Mouse (Mus musculus) midbrain, embryonic 13.5 days (tissue): ENCODE measurements around the gene Them4. TPM values are rescaled to one million over a fixed set of nuclear protein-coding genes. Genes with fewer than 3 reads are reported as not detected.
A peak's percentile ranks its signal among the peaks of the same experiment; 100 is the strongest.
"Not testable (repeated sequence)": the region's sequence is repeated elsewhere in the genome, so short reads cannot be mapped to it uniquely, and the experiment has no call there.

ENCODE experiments used
- ATAC-seq: fragments of 200-750 bp; cut with Nextera tagmentation; 2 replicates; pipeline ENCODE4 v1.8.0; 2017; ENCODE audit warnings: mild to moderate bottlenecking, moderate TSS enrichment, moderate library complexity
- H3K27ac ChIP-seq: fragments of 300-500 bp; sonication (generic); 2 replicates; pipeline ENCODE4 v1.5.1; 2015; ENCODE audit warnings: inconsistent platforms, mild to moderate bottlenecking, moderate library complexity
- H3K27me3 ChIP-seq: fragments of 300-500 bp; sonication (generic); 2 replicates; pipeline ENCODE4 v1.6.1; 2015; ENCODE audit warnings: mild to moderate bottlenecking, inconsistent platforms
- H3K36me3 ChIP-seq: fragments of 300-500 bp; sonication (generic); 2 replicates; pipeline ENCODE4 v1.6.1; 2015; ENCODE audit warnings: mild to moderate bottlenecking, inconsistent platforms
- H3K4me1 ChIP-seq: fragments of 300-500 bp; sonication (generic); replicated peaks from 2 replicates; pipeline ENCODE4 v1.6.1; 2015; ENCODE audit warnings: inconsistent platforms
- H3K4me2 ChIP-seq: fragments of 300-500 bp; sonication (generic); replicated peaks from 2 replicates; pipeline ENCODE4 v1.6.1; 2015; ENCODE audit warnings: moderate library complexity, mild to moderate bottlenecking, inconsistent platforms
- H3K4me3 ChIP-seq: fragments of 300-500 bp; sonication (generic); replicated peaks from 2 replicates; pipeline ENCODE4 v1.5.1; 2015; ENCODE audit warnings: mild to moderate bottlenecking, inconsistent platforms
- H3K9ac ChIP-seq: fragments of 300-500 bp; sonication (generic); replicated peaks from 2 replicates; pipeline ENCODE4 v1.6.1; 2015; ENCODE audit warnings: mild to moderate bottlenecking, inconsistent platforms
- H3K9me3 ChIP-seq: fragments of 300-500 bp; sonication (generic); 2 replicates; pipeline ENCODE4 v1.6.1; 2016; ENCODE audit warnings: mild to moderate bottlenecking, inconsistent platforms
- WGBS: fragments of 180-500 bp; shearing (Covaris S2); methylation state at CpG from one replicate; pipeline ENCODE4 v1.1.7; 2015; 5-methylcytosine and 5-hydroxymethylcytosine counted together
- polyA plus RNA-seq: library from polyadenylated mRNA; unstranded; fragments of >200 nt; fragmentation: Nextera tagmentation; extraction: Ambion mirVana; gene quantifications from 2 replicates; pipeline ENCODE4 v1.2.1, GENCODE M21; 2015

The Them4 gene
- polyA plus RNA-seq = 30.4 and 33.6 TPM in 2 replicates

DNA sequence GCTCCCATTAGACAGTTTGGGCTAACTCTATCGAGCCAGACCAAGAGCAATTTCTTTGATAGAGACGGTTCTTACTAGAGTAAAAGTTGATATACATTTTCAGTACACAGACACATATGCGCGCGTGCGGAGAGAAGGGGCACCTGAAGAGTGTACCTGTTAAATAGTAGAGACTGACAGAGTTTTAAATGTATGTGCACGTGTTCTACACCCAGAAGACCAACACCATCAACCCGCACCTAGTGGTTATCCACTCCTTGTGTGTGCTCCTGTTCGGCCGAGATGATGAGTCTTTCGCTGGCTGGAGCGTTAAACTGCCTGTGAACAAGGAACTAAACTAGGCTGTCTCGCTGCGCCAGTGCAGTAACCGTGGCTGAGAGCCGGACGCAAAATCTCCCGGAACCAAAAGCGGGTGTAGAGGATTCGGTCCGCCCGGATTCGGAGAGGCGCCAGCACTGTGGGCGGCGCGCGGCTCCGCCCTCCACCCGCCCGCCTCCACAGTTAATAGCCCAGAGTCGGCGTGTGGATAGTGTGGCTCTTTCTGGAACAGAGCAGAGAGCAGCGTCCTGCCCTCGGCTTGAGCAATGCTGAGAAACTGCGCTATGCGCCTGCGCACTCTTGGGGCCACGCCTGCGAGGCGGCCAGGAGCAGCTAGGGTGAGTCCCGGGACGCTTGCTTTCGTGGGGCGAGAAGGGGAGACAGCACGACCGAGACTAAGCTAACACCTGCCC is at the start of gene Them4:
TSS of gene Them4 (plus strand) at position 457 of the 731 bp plus-strand sequence.
- H3K9me3 ChIP-seq = no peaks in the 10 kb centered on the region
- peak; percentile 99 for ATAC-seq
- 1% methylated on average over 47 of the region's 47 CpGs for WGBS
- peak within 1 kb of the TSS; percentile 71 for H3K9ac ChIP-seq
- H3K4me3 ChIP-seq = peak within 1 kb of the TSS; percentile 60
- peak within 1 kb of the TSS; percentile 66 for H3K4me2 ChIP-seq
- no peaks in the 10 kb centered on the region for H3K27me3 ChIP-seq
- peaks cover 15% of the 10 kb centered on the region for H3K4me1 ChIP-seq
- H3K36me3 ChIP-seq = no peaks in the 10 kb centered on the region
- H3K27ac ChIP-seq = peak within 1 kb of the TSS; percentile 80

DNA sequence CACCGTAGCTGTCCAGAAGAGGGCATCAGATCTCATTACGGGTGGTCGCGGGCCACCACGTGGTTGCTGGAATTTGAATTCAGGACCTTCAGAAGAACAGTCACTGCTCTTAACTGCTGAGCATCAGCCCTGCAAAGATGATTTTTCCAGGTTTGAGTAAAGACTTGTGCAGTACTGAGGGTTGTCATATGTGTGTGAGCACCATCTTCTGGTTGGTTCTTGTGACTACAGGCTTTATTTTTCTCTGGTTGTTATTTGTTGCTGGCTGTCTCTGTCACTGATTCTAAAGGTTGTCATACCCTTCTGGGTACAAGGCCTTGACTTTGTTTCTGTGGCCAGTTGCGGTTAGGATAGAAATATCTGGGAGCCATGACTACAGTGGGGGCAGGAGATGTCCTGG is 49.3 kb upstream of the Them4 start:
- no peaks in the 10 kb centered on the region for H3K36me3 ChIP-seq
- no peaks in the 10 kb centered on the region for H3K27me3 ChIP-seq
- no peak overlapping the region for H3K4me3 ChIP-seq
- no peak overlapping the region for H3K9ac ChIP-seq
- no peaks in the 10 kb centered on the region for H3K4me1 ChIP-seq
- no peak overlapping the region for H3K27ac ChIP-seq
- peak; percentile 53; the same call in 1 of the 2 replicates for ATAC-seq
- no peaks in the 10 kb centered on the region for H3K9me3 ChIP-seq
- no peak overlapping the region for H3K4me2 ChIP-seq
- WGBS = 47% methylated on average over 6 of the region's 6 CpGs

DNA sequence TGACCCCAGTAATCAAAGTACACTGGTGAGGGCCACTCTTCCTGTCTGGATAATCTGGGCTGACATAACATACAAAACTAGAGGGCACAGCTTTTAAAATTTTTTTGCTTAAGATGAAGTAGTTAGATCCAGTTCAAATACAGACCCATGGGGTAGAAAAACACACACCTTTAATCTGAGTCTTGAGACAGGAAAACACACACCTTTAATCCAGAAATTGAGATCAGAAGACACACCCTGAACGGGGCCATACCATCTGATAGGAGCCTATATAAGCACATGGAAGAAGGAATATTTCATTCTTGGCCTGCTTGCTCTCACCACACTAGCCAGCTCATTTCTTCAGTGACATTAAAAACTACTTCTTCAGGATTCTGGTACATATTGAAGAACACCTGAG is 46.2 kb upstream of the Them4 start, which contains the start of gene Gm4778:
TSS of gene Gm4778 (plus strand) at position 301 of the 400 bp plus-strand sequence.
- not testable (repeated sequence) for ATAC-seq, H3K27ac ChIP-seq, H3K4me3 ChIP-seq, H3K4me2 ChIP-seq, H3K36me3 ChIP-seq, H3K9me3 ChIP-seq, H3K4me1 ChIP-seq, H3K27me3 ChIP-seq, H3K9ac ChIP-seq
- 83% methylated on average over 1 of the region's 1 CpGs for WGBS

DNA sequence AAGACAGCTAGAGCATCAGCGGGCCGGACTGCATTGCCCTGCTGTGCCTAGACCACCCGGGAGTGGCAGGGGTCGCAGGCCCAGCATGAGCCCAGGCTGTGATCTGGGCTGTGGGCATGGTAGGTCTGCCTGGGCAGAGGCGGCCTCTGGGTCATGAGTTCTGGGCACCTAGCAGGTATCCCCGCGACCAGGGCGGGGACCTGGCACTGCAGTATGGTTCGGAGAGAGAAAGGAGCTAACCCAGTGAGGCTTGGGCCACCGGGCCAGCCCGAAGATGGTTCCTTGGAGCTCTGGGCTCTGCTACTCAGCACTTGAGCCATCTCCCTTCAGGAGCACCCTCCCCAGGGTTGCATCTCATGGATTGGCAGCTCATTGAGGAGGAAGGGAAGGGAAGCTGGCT is 33.9 kb upstream of the Them4 start:
- 85% methylated on average over 11 of the region's 11 CpGs for WGBS
- ATAC-seq = no peak
- H3K36me3 ChIP-seq = no peaks in the 10 kb centered on the region
- no peaks in the 10 kb centered on the region for H3K9me3 ChIP-seq
- no peak overlapping the region for H3K4me2 ChIP-seq
- H3K9ac ChIP-seq = no peak overlapping the region
- H3K4me1 ChIP-seq = no peaks in the 10 kb centered on the region
- H3K27me3 ChIP-seq = no peaks in the 10 kb centered on the region
- H3K27ac ChIP-seq = no peak overlapping the region
- H3K4me3 ChIP-seq = no peak overlapping the region

DNA sequence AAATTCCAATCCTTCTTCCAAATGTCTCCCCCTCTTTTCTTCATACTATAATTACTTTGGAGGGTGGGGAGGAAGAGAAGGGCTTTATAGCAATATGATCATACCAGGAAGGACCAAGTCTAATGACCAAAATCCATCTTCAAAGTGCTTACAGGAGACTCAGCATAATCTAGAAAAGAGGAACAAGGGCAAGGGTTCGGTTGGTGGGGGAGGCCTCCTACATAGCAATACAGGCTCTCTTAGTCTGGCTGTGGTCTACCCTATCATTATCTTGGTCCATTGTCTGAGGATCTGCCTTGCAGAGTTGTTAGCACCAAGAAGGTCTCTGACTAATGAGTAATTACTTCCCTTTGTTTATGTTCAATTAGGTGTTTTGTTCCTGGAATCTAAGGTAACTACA is 4.4 kb upstream of the Them4 start:
- H3K27me3 ChIP-seq = no peaks in the 10 kb centered on the region
- 87% methylated on average over 1 of the region's 1 CpGs for WGBS
- no peak overlapping the region for H3K4me3 ChIP-seq
- H3K27ac ChIP-seq = no peak overlapping the region
- H3K9ac ChIP-seq = no peak overlapping the region
- no peaks in the 10 kb centered on the region for H3K9me3 ChIP-seq
- H3K4me2 ChIP-seq = no peak overlapping the region
- ATAC-seq = no peak
- peaks cover 5% of the 10 kb centered on the region for H3K4me1 ChIP-seq
- H3K36me3 ChIP-seq = no peaks in the 10 kb centered on the region

DNA sequence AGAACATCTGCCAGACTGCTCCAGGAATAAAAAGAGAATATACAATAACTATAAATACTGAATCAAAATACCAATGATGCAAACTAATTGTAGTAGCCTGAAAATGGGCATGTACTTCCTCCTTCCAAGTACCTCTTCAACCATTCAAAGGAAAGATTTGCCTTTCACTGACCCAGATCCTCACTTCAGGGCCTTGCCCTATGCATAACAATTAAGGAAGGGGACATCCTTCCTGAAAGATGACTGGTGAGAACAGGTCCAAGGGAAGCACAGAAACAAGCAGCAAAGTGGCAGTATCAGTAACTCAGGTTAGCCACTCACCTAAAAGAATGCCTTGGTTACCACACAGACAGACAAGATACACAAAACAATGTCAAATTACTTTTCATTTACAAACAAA is 2.9 kb upstream of the Them4 start:
- no peaks in the 10 kb centered on the region for H3K9me3 ChIP-seq
- H3K9ac ChIP-seq = no peak overlapping the region
- no peak overlapping the region for H3K27ac ChIP-seq
- H3K27me3 ChIP-seq = no peaks in the 10 kb centered on the region
- no peak overlapping the region for H3K4me2 ChIP-seq
- H3K4me1 ChIP-seq = peaks cover 15% of the 10 kb centered on the region
- no peaks in the 10 kb centered on the region for H3K36me3 ChIP-seq
- no peak overlapping the region for H3K4me3 ChIP-seq
- ATAC-seq = no peak

DNA sequence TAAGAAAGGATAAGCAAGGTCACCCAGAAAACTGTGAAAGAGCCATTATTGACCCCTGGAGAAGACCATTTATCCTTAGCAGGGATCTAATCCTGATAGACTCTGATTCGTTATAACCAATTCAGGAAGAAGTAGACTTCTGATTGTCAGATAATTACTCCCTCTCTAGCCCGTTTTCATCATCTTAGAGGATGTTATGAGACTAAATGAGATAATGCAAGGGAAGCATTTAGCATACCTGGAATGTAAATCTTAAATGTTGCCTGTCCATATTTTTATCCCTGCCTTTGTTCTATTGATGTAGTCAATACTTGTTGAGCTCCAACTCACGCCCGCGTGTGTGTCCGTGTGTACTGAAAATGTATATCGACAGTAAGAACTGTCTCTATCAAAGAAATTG is 602 bp downstream of the Them4 start:
- ATAC-seq = no peak

DNA sequence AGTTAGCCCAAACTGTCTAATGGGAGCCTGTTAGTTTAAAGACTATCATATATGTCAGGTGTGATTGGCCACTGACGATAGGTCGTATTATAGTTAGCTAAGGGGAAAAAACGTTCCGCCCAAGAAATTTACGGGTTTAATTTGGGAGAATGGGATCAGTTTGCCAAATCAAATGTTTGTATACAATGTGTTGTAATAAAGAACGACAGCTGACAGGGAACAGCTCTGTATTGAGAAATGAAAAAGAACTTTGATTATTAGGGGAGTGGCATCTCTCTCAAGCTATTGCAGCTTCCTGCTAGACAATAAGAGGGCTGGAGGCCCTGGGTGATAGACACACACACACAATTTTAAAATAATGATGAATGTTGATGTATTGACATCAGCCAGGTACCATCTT is 1.0 kb downstream of the Them4 start:
- Histone ChIP-seq H3K27ac (no peak overlapping the region), H3K27me3 (no peaks in the 10 kb centered on the region), H3K4me2 (peak overlapping the region; percentile 66), H3K9me3 (no peaks in the 10 kb centered on the region), H3K4me3 (peak overlapping the region; percentile 60), H3K4me1 (peaks cover 15% of the 10 kb centered on the region), H3K36me3 (no peaks in the 10 kb centered on the region), H3K9ac (peak overlapping the region; percentile 71)
- ATAC-seq = no peak
- WGBS = 81% methylated on average over 6 of the region's 6 CpGs

More for the DNA sequence above, 602 bp downstream of the Them4 start:
- H3K4me3 ChIP-seq = peak overlapping the region; percentile 60
- no peaks in the 10 kb centered on the region for H3K9me3 ChIP-seq
- peak overlapping the region; percentile 80 for H3K27ac ChIP-seq
- 49% methylated on average over 7 of the region's 7 CpGs for WGBS
- H3K4me2 ChIP-seq = peak overlapping the region; percentile 66
- no peaks in the 10 kb centered on the region for H3K36me3 ChIP-seq
- H3K27me3 ChIP-seq = no peaks in the 10 kb centered on the region
- peaks cover 15% of the 10 kb centered on the region for H3K4me1 ChIP-seq
- H3K9ac ChIP-seq = peak overlapping the region; percentile 71

DNA sequence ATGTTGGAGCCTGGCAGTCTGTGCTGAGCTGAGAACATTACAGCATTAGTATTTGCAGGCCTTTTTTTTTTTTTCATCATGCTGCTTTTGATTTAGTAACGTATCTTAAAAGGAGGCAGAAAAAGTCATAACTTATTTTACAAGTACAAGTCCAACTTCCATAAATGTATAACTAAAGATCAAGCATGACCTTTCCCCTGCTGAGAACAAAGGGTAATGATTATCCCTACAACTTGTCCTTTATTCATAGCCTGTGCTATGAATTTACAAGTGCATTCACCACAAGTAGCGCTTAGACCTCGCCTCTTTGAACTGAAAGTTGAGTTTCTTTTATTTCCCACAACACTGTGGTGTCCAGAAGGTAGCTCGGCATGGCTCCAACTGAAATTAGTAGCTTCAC is 1.5 kb downstream of the Them4 start:
- Histone ChIP-seq H3K27ac (no peak overlapping the region), H3K9me3 (no peaks in the 10 kb centered on the region), H3K4me3 (no peak overlapping the region; the same call in 1 of the 2 replicates), H3K4me2 (peak overlapping the region; percentile 66), H3K36me3 (no peaks in the 10 kb centered on the region), H3K27me3 (no peaks in the 10 kb centered on the region), H3K4me1 (peaks cover 15% of the 10 kb centered on the region), H3K9ac (no peak overlapping the region)
- no peak for ATAC-seq
- WGBS = 83% methylated on average over 4 of the region's 4 CpGs

DNA sequence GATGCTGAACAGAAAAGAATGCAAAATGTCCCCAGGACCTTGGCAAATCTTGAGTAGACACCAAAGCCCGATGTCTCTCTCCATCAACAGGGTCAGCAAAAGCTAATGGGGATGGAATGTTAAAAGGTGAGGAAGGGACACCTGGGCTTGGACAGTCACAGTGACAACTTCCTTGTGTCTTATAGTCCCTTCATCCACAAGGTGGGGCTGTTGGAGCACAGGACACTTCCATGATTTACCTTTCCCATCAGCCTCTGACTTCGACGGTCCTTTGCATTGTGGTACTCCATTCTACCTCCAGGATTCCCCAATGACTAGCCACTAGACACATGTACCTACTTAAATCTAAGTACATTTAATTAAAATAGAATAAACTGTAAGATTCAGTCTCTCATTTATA is 18.8 kb downstream of the Them4 start:
- 68% methylated on average over 3 of the region's 3 CpGs for WGBS
- Histone ChIP-seq H3K4me2 (no peak overlapping the region), H3K4me1 (no peaks in the 10 kb centered on the region), H3K27ac (no peak overlapping the region), H3K9me3 (no peaks in the 10 kb centered on the region), H3K9ac (no peak overlapping the region), H3K27me3 (no peaks in the 10 kb centered on the region), H3K4me3 (no peak overlapping the region), H3K36me3 (peaks cover 26% of the 10 kb centered on the region)
- no peak for ATAC-seq

DNA sequence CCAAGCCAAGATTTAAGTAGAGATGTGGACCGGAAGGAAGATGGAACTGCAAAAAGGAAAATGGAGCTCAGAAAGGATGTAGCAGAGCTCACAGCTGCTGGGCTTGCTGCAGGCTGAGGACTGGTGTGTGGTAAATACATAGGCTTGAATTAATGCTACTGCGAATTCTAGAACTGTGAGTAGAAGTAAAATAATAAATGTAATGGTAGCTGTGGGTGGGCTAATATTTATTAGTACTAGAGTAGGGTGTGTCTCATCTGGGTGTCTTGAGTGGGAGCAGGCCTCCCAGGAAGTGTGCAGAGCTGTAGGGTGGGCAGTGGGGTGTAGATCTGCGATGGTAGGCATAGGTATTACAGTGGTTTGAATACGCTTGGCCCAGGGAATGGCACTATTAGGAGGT is 24.6 kb downstream of the Them4 start:
- no peak for ATAC-seq
- Histone ChIP-seq H3K4me3 (no peak overlapping the region), H3K27ac (no peak overlapping the region), H3K9ac (no peak overlapping the region), H3K9me3 (no peaks in the 10 kb centered on the region), H3K36me3 (peaks cover 19% of the 10 kb centered on the region), H3K4me1 (no peaks in the 10 kb centered on the region), H3K4me2 (no peak overlapping the region), H3K27me3 (no peaks in the 10 kb centered on the region)
- 87% methylated on average over 4 of the region's 4 CpGs for WGBS

DNA sequence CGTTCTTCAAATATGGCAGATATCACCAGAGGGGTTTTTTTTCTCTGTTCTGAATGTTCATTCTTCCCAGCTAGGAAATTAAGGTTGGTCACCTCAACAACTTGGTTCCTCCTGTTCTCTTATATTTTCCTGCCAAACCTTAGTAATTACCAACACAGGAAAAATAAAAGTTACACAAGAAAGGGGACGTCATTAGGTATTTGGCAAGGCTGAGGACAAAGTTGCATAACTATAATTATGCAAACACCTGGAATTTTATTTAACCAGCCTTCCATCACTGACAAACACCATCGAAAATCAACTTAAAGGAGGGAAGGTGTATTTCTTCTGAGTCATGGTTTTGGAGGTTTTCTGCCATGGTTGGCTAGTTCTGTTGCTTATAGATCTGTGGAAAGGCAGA is 28.6 kb downstream of the Them4 start:
- no peak overlapping the region for H3K9ac ChIP-seq
- no peaks in the 10 kb centered on the region for H3K27me3 ChIP-seq
- no peak overlapping the region for H3K4me2 ChIP-seq
- peaks cover 14% of the 10 kb centered on the region for H3K4me1 ChIP-seq
- ATAC-seq = no peak
- H3K27ac ChIP-seq = no peak overlapping the region
- 93% methylated on average over 3 of the region's 3 CpGs for WGBS
- no peaks in the 10 kb centered on the region for H3K36me3 ChIP-seq
- no peaks in the 10 kb centered on the region for H3K9me3 ChIP-seq
- no peak overlapping the region for H3K4me3 ChIP-seq

DNA sequence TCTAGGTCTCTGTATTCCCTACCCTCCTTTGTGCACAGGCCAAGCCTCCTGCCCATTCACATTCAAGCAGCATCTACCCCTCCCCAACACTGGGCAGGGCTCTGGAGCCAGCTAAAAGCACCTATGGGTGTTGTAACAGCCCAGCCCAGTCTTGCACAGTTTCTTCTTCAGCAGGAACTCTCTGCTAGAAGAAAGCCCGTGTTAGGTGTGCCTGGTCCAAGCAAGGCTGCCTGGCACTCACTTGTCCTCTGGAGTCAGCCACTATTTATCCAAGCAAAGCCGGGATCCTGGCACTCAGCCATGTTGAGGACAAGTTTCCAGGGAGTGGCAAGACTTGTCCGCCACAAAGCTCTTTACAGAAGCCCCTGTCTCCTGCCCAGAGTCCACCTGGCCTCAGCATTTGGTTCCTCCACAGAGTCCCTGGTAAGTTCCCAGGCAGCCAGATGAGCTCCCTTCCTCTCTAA is 32.1 kb downstream of the Them4 start, which contains the start of gene Them5:
TSS of gene Them5 (plus strand) at position 141 of the 464 bp plus-strand sequence.
- peaks cover 14% of the 10 kb centered on the region for H3K4me1 ChIP-seq
- no peak within 1 kb of the TSS for H3K4me2 ChIP-seq
- H3K4me3 ChIP-seq = no peak within 1 kb of the TSS
- ATAC-seq = no peak
- H3K27me3 ChIP-seq = no peaks in the 10 kb centered on the region
- H3K36me3 ChIP-seq = no peaks in the 10 kb centered on the region
- WGBS = 72% methylated on average over 3 of the region's 3 CpGs
- 0 out of 2 replicates have a peak within 1 kb of the TSS, but pooled peaks have one; percentile 28 for H3K27ac ChIP-seq
- H3K9me3 ChIP-seq = no peaks in the 10 kb centered on the region
- H3K9ac ChIP-seq = no peak within 1 kb of the TSS
